Mouse (Mus musculus) midbrain, embryonic 11.5 days (tissue): ENCODE data around the gene Gpm6a. TPM values are rescaled to one million over a fixed set of nuclear protein-coding genes. Genes with fewer than 3 reads are reported as not detected.
"Not testable (repeated sequence)": the region's sequence is repeated elsewhere in the genome, so short reads cannot be mapped to it uniquely, and the experiment has no call there.

ENCODE experiments used
- ATAC-seq: fragments of 200-750 bp; cut with Nextera tagmentation; 2 replicates; pipeline ENCODE4 v1.8.0; 2017; ENCODE audit warnings: moderate TSS enrichment, moderate library complexity; ENCODE audit not compliant: low FRiP score
- DNase-seq: peaks from one replicate; pipeline ENCODE4 v3.0.0; 2015; ENCODE audit warnings: low spot score; ENCODE audit errors: missing footprints
- H3K27ac ChIP-seq: fragments of 300-500 bp; sonication (generic); 2 replicates; pipeline ENCODE4 v1.5.1; 2014; ENCODE audit warnings: low read depth, low read length
- H3K27me3 ChIP-seq: fragments of 300-500 bp; sonication (generic); 2 replicates; pipeline ENCODE4 v1.6.1; 2014; ENCODE audit warnings: mild to moderate bottlenecking, low read length, moderate library complexity, mixed read lengths; ENCODE audit not compliant: control insufficient read depth, insufficient read depth
- H3K36me3 ChIP-seq: fragments of 300-500 bp; sonication (generic); 2 replicates; pipeline ENCODE4 v1.6.1; 2014; ENCODE audit warnings: mild to moderate bottlenecking, low read length, moderate library complexity, mixed read lengths; ENCODE audit not compliant: control insufficient read depth, insufficient read depth
- H3K4me1 ChIP-seq: fragments of 300-500 bp; sonication (generic); 2 replicates; pipeline ENCODE4 v1.6.1; 2014; ENCODE audit warnings: low read length; ENCODE audit not compliant: control insufficient read depth, insufficient read depth
- H3K4me2 ChIP-seq: fragments of 300-500 bp; sonication (generic); 2 replicates; pipeline ENCODE4 v1.6.1; 2014; ENCODE audit warnings: mild to moderate bottlenecking, moderate library complexity
- H3K4me3 ChIP-seq: fragments of 300-500 bp; sonication (generic); 2 replicates; pipeline ENCODE4 v1.5.1; 2014; ENCODE audit warnings: low read depth, low read length
- H3K9ac ChIP-seq: fragments of 300-500 bp; sonication (generic); 2 replicates; pipeline ENCODE4 v1.6.1; 2014; ENCODE audit warnings: low read length
- H3K9me3 ChIP-seq: fragments of 300-500 bp; sonication (generic); 2 replicates; pipeline ENCODE4 v1.6.1; 2016; ENCODE audit warnings: low read length; ENCODE audit not compliant: control insufficient read depth
- WGBS: fragments of 180-500 bp; shearing (Covaris S2); extraction: QIAGEN DNeasy Blood & Tissue Kit; methylation state at CpG from one replicate; pipeline ENCODE4 v1.1.7; 2014; 5-methylcytosine and 5-hydroxymethylcytosine counted together
- polyA plus RNA-seq: library from polyadenylated mRNA; unstranded; fragments of >200 nt; fragmentation: Nextera tagmentation; extraction: Ambion mirVana; gene quantifications from 2 replicates; pipeline ENCODE4 v1.2.1, GENCODE M21; 2014

Gene Gpm6a
- polyA plus RNA-seq, 1 experiment from 2014 or later = 163 TPM

DNA sequence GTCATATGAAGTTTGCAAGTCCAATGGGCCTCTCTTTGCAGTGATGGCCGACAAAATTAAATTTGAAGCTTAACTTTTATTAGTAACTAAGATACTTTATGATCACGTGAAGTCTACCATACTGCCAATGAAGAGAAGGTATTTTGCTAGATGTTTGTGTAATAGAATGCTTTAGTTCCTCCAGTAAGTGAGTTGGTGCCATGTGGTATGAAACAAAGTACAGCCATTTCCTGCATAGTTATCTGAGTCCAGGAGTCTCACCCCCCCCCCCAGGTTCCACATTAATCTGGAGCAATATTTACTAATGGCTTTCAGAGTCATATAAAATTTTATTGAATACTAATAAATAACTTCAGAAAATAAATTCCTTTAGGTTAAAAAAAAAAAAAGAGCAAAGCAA is 73.7 kb downstream of the Gpm6a start:
- no peaks in the 10 kb centered on the region for H3K27me3 ChIP-seq
- WGBS = 92% methylated on average over 2 of the region's 2 CpGs
- H3K9ac ChIP-seq = no peak overlapping the region
- no peaks in the 10 kb centered on the region for H3K9me3 ChIP-seq
- H3K36me3 ChIP-seq = no peaks in the 10 kb centered on the region
- no peak overlapping the region for H3K4me3 ChIP-seq
- H3K4me1 ChIP-seq = peaks cover 8% of the 10 kb centered on the region
- no peak for DNase-seq
- no peak overlapping the region for H3K4me2 ChIP-seq
- H3K27ac ChIP-seq = no peak overlapping the region
- ATAC-seq = no peak

DNA sequence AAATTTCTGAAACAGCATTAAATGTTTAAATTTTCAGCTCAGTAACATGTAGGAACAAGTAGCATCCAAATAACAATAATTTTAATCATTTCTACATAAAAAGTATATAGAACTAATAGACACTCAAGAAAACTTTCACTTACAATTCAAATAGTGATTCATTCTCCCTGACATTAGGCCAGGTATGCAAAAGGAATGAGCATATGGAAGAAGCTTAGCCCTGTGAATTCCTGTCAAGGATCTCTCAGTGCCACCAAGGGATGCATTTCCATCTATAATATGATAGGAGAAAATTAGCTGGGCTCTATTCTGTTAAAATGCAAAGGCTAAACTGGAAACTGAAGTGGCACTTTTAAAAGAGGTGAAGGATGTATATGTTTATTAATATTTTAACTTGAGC is 76.5 kb downstream of the Gpm6a start:
- Histone ChIP-seq H3K9ac (no peak overlapping the region), H3K4me2 (no peak overlapping the region), H3K9me3 (no peaks in the 10 kb centered on the region), H3K27me3 (no peaks in the 10 kb centered on the region), H3K27ac (no peak overlapping the region), H3K36me3 (no peaks in the 10 kb centered on the region), H3K4me3 (no peak overlapping the region), H3K4me1 (peaks cover 17% of the 10 kb centered on the region)
- ATAC-seq (no peak), DNase-seq (no peak)

DNA sequence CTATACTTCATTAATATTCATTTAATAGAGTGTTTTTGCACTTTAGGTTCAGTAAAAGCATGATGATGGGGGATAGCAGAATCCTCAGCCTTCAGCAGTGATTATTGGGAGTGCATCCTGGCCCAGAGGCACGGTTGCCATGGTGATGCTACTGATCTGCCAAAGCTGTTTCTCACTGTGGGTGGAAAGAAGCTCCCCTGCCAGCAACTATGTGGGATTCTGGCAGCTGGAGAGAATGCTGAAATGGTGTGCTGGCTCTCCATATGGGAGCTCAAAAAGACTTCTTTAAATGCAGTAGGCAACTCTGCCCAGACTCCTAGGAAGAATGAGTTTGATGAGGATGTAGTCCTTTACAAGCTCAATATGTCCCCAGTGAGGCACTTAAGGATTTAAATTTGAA is 79.7 kb downstream of the Gpm6a start:
- Histone ChIP-seq H3K4me1 (peaks cover 11% of the 10 kb centered on the region), H3K4me3 (no peak overlapping the region), H3K9ac (no peak overlapping the region), H3K27me3 (no peaks in the 10 kb centered on the region), H3K36me3 (no peaks in the 10 kb centered on the region), H3K9me3 (no peaks in the 10 kb centered on the region), H3K4me2 (no peak overlapping the region; the same call in 1 of the 2 replicates), H3K27ac (peak overlapping the region; percentile 77)
- peak; percentile 92 for DNase-seq
- peak; percentile 92 for ATAC-seq
- WGBS = 4% methylated on average over 1 of the region's 1 CpGs

DNA sequence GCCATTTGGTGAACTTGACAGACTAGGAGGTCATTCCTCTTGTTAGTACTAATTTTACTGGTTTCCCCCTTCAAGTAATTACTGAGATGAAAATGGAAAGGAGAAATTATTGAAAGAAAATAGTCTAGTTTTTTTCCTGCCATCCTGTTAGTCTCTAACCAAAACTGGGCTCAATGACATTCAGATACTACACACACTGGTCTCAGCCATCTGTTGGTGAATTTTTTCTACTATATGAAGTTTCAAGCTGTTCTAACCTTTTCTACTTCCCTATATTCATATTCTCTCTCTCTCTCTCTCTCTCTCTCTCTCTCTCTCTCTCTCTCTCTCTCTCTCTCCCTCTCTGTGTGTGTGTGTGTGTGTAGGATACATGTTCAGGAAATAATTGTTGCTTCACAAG is 80.8 kb downstream of the Gpm6a start:
- ATAC-seq = no peak

GRCm38 (mm10) chr8:55042955-55043354 is 88.3 kb downstream of the Gpm6a start:
- WGBS = 77% methylated on average over 1 of the region's 1 CpGs
- no peak overlapping the region for H3K9ac ChIP-seq
- H3K27ac ChIP-seq = no peak overlapping the region
- no peaks in the 10 kb centered on the region for H3K36me3 ChIP-seq
- DNase-seq = no peak
- H3K4me1 ChIP-seq = no peaks in the 10 kb centered on the region
- H3K9me3 ChIP-seq = no peaks in the 10 kb centered on the region
- no peaks in the 10 kb centered on the region; the same call in 1 of the 2 replicates for H3K27me3 ChIP-seq
- H3K4me3 ChIP-seq = no peak overlapping the region
- no peak overlapping the region for H3K4me2 ChIP-seq
- no peak for ATAC-seq

More for the DNA sequence above, 80.8 kb downstream of the Gpm6a start:
- H3K27me3 ChIP-seq = no peaks in the 10 kb centered on the region
- H3K36me3 ChIP-seq = no peaks in the 10 kb centered on the region
- H3K27ac ChIP-seq = peak overlapping the region; percentile 25; the same call in 1 of the 2 replicates
- H3K9me3 ChIP-seq = no peaks in the 10 kb centered on the region
- no peak overlapping the region for H3K4me2 ChIP-seq
- no peak for DNase-seq
- peaks cover 11% of the 10 kb centered on the region for H3K4me1 ChIP-seq
- H3K9ac ChIP-seq = no peak overlapping the region
- H3K4me3 ChIP-seq = no peak overlapping the region

GRCm38 (mm10) chr8:55048396-55048795 is 93.8 kb downstream of the Gpm6a start:
- no peaks in the 10 kb centered on the region for H3K9me3 ChIP-seq
- no peaks in the 10 kb centered on the region for H3K27me3 ChIP-seq
- H3K36me3 ChIP-seq = no peaks in the 10 kb centered on the region
- H3K27ac ChIP-seq = no peak overlapping the region
- no peak for ATAC-seq
- no peak overlapping the region for H3K9ac ChIP-seq
- no peak overlapping the region for H3K4me3 ChIP-seq
- WGBS = 87% methylated on average over 3 of the region's 3 CpGs
- no peaks in the 10 kb centered on the region for H3K4me1 ChIP-seq
- no peak overlapping the region for H3K4me2 ChIP-seq
- DNase-seq = no peak

DNA sequence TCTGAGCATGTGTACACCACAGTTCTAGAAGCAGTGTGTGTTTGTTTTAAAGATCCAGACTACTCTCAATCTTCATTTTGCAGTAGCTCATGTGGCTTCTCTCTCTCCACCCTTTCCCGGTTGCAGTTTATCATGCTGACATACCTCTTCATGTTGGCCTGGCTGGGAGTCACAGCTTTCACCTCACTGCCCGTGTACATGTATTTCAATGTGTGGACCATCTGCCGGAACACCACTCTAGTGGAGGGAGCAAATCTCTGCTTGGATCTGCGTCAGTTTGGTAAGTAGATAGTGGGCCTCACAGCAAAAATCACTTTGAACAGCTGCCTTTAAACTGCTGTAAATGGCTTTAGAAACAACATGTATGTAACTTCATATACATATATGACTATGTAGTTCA is 95.3 kb downstream of the Gpm6a start:
- no peak overlapping the region for H3K9ac ChIP-seq
- H3K9me3 ChIP-seq = no peaks in the 10 kb centered on the region
- ATAC-seq = no peak
- no peaks in the 10 kb centered on the region for H3K4me1 ChIP-seq
- DNase-seq = peak; percentile 49
- no peak overlapping the region for H3K27ac ChIP-seq
- WGBS = 88% methylated on average over 4 of the region's 4 CpGs
- H3K36me3 ChIP-seq = no peaks in the 10 kb centered on the region
- H3K27me3 ChIP-seq = no peaks in the 10 kb centered on the region
- no peak overlapping the region for H3K4me2 ChIP-seq
- no peak overlapping the region for H3K4me3 ChIP-seq

DNA sequence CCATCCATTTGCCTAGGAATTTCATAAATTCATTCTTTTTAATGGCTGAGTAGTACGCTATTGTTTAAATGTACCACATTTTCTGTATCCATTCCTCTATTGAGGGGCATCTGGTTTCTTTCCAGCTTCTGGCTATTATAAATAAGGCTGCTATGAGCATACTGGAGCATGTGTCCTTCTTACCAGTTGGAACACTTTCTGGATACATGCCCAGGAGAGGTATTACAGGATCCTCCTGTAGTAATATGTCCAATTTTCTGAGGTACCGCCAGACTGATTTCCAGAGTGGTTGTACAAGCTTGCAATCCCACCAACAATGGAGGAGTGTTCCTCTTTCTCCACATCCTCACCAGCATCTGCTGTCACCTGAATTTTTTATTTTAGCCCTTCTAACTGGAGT is 114.2 kb downstream of the Gpm6a start:
- not testable (repeated sequence) for H3K4me3 ChIP-seq, H3K9ac ChIP-seq, H3K36me3 ChIP-seq, H3K4me2 ChIP-seq, ATAC-seq, DNase-seq, H3K27me3 ChIP-seq, H3K27ac ChIP-seq, H3K4me1 ChIP-seq, H3K9me3 ChIP-seq
- 98% methylated on average over 2 of the region's 2 CpGs for WGBS

DNA sequence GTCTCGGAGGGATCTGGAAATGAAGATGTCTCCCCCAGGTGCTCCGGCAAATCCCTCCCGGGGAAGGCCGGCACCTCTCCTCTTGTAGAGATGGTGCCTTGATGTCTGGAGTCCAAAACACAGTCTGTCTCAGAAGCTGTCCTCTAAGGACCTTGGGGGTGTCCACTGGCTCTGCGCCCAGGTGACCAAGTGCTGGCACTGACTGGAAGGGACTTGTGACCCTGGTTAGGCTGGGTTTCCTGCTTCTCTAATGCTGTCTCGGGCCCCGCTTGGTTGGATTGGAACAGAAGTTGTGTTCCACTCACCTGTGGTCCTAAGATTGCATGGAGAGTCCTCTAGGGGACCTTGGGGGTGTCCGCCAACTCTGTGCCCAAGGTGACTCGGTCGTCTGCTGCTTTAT is 118.8 kb downstream of the Gpm6a start:
- Histone ChIP-seq H3K4me3 (no peak overlapping the region), H3K4me2 (no peak overlapping the region), H3K27me3 (no peaks in the 10 kb centered on the region), H3K27ac (no peak overlapping the region), H3K9ac (no peak overlapping the region), H3K9me3 (no peaks in the 10 kb centered on the region), H3K36me3 (no peaks in the 10 kb centered on the region), H3K4me1 (no peaks in the 10 kb centered on the region)
- DNase-seq = no peak
- ATAC-seq = no peak
- WGBS = 95% methylated on average over 10 of the region's 10 CpGs

DNA sequence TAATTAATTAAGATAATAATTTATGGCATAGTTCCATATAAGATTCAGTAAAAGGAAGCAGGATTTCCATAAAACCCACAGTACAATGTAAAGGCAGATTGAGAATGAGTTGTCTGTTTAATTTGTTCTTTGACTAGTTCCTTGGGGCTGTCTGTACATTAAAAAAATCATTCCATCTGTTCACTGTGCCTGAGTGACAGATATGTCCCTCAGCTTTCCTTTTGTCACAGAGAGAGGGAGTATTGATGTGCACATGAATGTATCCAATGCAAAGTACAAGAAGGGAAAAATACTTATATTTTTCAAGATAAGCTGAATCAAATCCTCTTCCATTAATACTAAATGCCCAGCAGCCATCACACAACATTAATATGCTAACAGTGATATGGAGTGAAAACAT is 147.6 kb downstream of the Gpm6a start:
- no peak overlapping the region for H3K9ac ChIP-seq
- no peaks in the 10 kb centered on the region for H3K27me3 ChIP-seq
- no peak overlapping the region for H3K4me2 ChIP-seq
- ATAC-seq = no peak
- no peaks in the 10 kb centered on the region for H3K36me3 ChIP-seq
- no peak overlapping the region for H3K27ac ChIP-seq
- H3K4me3 ChIP-seq = no peak overlapping the region
- DNase-seq = no peak
- no peaks in the 10 kb centered on the region for H3K4me1 ChIP-seq
- no peaks in the 10 kb centered on the region for H3K9me3 ChIP-seq
